Mouse (Mus musculus) erythroblast, embryonic 14.5 days (primary cell): ENCODE measurements around the gene Cpa4.

Experiments
- GATA1 ChIP-seq: IDR thresholded peaks from 2 replicates; pipeline ENCODE4 v1.6.1; 2012; ENCODE audit warnings: low read length, inconsistent platforms, mixed read lengths
- TAL1 ChIP-seq: IDR thresholded peaks from 3 replicates; pipeline ENCODE4 v1.6.1; 2012; ENCODE audit warnings: low read length, inconsistent platforms, mixed read lengths

DNA sequence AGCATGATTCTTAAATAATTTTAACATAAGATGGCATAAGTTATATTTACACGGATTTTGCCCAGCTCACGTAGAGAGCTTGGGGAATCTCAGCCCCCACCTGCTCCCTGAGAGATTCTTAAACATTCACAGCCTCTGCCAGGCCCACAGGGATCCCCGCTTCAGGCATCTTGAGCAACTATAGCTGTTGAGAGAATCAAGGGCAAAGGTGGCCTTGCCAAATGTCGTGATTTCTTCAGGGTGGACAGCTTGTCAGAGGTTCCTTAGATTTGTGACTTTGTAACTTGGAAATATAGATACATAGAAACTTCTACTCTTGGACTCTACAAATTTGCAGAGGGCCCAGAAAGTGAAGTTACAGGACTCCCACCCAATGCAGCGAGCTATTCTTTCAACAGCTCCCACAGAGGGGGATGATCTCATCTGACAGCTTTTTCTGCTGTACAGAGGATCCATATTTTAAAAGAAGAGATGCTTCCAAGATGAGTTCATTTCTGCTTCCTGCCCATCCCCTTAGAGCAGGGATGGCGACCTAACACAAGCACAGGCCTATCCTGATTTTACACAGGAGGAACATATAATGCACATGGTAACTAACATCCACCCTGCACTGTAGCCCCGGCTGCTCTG lies 14.7 kb upstream of the Cpa4 start:
- TF ChIP-seq GATA1 (no peak), TAL1 (no peak)
